Mouse (Mus musculus): ENCODE results near the gene Olfr1511. TPM values are rescaled to one million over a fixed set of nuclear protein-coding genes. Genes with fewer than 3 reads are reported as not detected.
"Not testable (repeated sequence)": the region's sequence is repeated elsewhere in the genome, so short reads cannot be mapped to it uniquely, and the experiment has no call there.

The Olfr1511 gene
- polyA plus RNA-seq (2015; fragmentation: Nextera tagmentation; extraction: Ambion mirVana) = not detected in 2 replicates

GRCm38 (mm10) chr14:52397279-52397678 lies at the start of gene Olfr1511:
Olfr1511 (minus strand) TSS chr14:52397379.
- no peaks in the 10 kb centered on the region for H3K27me3 ChIP-seq (ENCODE audit: control insufficient read depth, insufficient read depth, low read depth, low read length)
- H3K9me3 ChIP-seq (replicated peaks; ENCODE audit: control insufficient read depth, low read length) = no peaks in the 10 kb centered on the region
- no peak within 1 kb of the TSS for H3K9ac ChIP-seq (ENCODE audit: low read depth, low read length)
- H3K36me3 ChIP-seq (ENCODE audit: control insufficient read depth, insufficient read depth) = no peaks in the 10 kb centered on the region
- H3K27ac ChIP-seq (ENCODE audit: low read length) = no peak within 1 kb of the TSS
- no peak within 1 kb of the TSS for H3K4me3 ChIP-seq (ENCODE audit: low read depth, low read length)
- 48% methylated on average over 4 of the region's 4 CpGs for WGBS (ENCODE audit: insufficient replicate concordance)
- ATAC-seq (ENCODE audit: low read depth) = no peak
- H3K4me1 ChIP-seq (ENCODE audit: control insufficient read depth, low read depth, low read length) = no peaks in the 10 kb centered on the region
- no peak within 1 kb of the TSS for H3K4me2 ChIP-seq (ENCODE audit: low read depth, low read length)

- no peak for ATAC-seq (ENCODE audit: low read depth)
- Histone ChIP-seq H3K27ac (ENCODE audit: low read length) (no peak within 1 kb of the TSS), H3K4me1 (ENCODE audit: control insufficient read depth, low read depth, low read length) (no peaks in the 10 kb centered on the region), H3K4me2 (ENCODE audit: low read depth, low read length) (no peak within 1 kb of the TSS), H3K9ac (ENCODE audit: low read depth, low read length) (no peak within 1 kb of the TSS), H3K36me3 (ENCODE audit: control insufficient read depth, insufficient read depth) (no peaks in the 10 kb centered on the region), H3K27me3 (ENCODE audit: control insufficient read depth, insufficient read depth, low read depth, low read length) (no peaks in the 10 kb centered on the region), H3K4me3 (ENCODE audit: low read depth, low read length) (no peak within 1 kb of the TSS), H3K9me3 (replicated peaks; ENCODE audit: control insufficient read depth, low read length) (no peaks in the 10 kb centered on the region)
These were observed 45.5 kb upstream of the Olfr1511 start, which contains the start of gene Olfr1509 for GRCm38 (mm10) chr14:52442690-52443089. Olfr1509 (plus strand) TSS chr14:52442990.

DNA sequence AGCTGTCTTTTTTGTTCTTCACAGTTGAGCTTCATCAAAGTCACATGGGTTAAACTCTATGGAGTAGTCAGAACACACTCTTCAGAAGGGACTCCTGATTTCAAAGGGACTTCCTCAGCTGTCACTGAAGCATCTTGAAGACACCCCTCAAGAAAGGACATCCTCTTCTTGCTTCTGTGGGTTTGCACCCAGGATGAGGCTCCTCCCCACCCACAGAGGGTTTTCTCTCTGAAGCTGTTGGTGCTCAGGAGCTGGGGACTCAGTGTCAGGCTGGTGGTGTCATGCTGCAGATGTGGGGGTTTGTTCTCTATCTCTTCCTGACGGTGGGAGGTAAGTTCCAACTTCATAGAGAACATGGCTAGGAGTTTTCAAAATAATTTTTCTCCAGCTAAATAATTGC lies 30.5 kb upstream of the Olfr1511 start:
- no peak overlapping the region for H3K9ac ChIP-seq (ENCODE audit: low read depth, low read length)
- 54% methylated on average over 1 of the region's 1 CpGs for WGBS (ENCODE audit: insufficient replicate concordance)
- no peaks in the 10 kb centered on the region for H3K27me3 ChIP-seq (ENCODE audit: control insufficient read depth, insufficient read depth, low read depth, low read length)
- H3K36me3 ChIP-seq (ENCODE audit: control insufficient read depth, insufficient read depth) = no peaks in the 10 kb centered on the region
- no peaks in the 10 kb centered on the region for H3K9me3 ChIP-seq (replicated peaks; ENCODE audit: control insufficient read depth, low read length)
- H3K4me3 ChIP-seq (ENCODE audit: low read depth, low read length) = no peak overlapping the region
- ATAC-seq (ENCODE audit: low read depth) = no peak
- H3K4me2 ChIP-seq (ENCODE audit: low read depth, low read length) = no peak overlapping the region
- no peaks in the 10 kb centered on the region for H3K4me1 ChIP-seq (ENCODE audit: control insufficient read depth, low read depth, low read length)
- H3K27ac ChIP-seq (ENCODE audit: low read length) = no peak overlapping the region

- no peak within 1 kb of the TSS for H3K4me3 ChIP-seq (ENCODE audit: low read depth, low read length)
- no peaks in the 10 kb centered on the region for H3K4me1 ChIP-seq (ENCODE audit: control insufficient read depth, low read depth, low read length)
- no peak within 1 kb of the TSS for H3K9ac ChIP-seq (ENCODE audit: low read depth, low read length)
- no peak for ATAC-seq (ENCODE audit: low read depth)
- H3K9me3 ChIP-seq (replicated peaks; ENCODE audit: control insufficient read depth, low read length) = no peaks in the 10 kb centered on the region
- no peak within 1 kb of the TSS for H3K27ac ChIP-seq (ENCODE audit: low read length)
- no peaks in the 10 kb centered on the region for H3K36me3 ChIP-seq (ENCODE audit: control insufficient read depth, insufficient read depth)
- 62% methylated on average over 3 of the region's 3 CpGs for WGBS (ENCODE audit: insufficient replicate concordance)
- no peak within 1 kb of the TSS for H3K4me2 ChIP-seq (ENCODE audit: low read depth, low read length)
- no peaks in the 10 kb centered on the region for H3K27me3 ChIP-seq (ENCODE audit: control insufficient read depth, insufficient read depth, low read depth, low read length)
These were observed 17.1 kb upstream of the Olfr1511 start, which contains the start of gene Olfr1510 for GRCm38 (mm10) chr14:52414273-52414672. Olfr1510 (minus strand) TSS chr14:52414373.

- not testable (repeated sequence) for H3K27me3 ChIP-seq (ENCODE audit: control insufficient read depth, insufficient read depth, low read depth, low read length); H3K4me3 ChIP-seq (ENCODE audit: low read depth, low read length); H3K4me1 ChIP-seq (ENCODE audit: control insufficient read depth, low read depth, low read length); H3K4me2 ChIP-seq (ENCODE audit: low read depth, low read length); H3K27ac ChIP-seq (ENCODE audit: low read length); H3K9me3 ChIP-seq (replicated peaks; ENCODE audit: control insufficient read depth, low read length); ATAC-seq (ENCODE audit: low read depth); H3K36me3 ChIP-seq (ENCODE audit: control insufficient read depth, insufficient read depth); H3K9ac ChIP-seq (ENCODE audit: low read depth, low read length)
- 53% methylated on average over 6 of the region's 10 CpGs for WGBS (ENCODE audit: insufficient replicate concordance)
These were observed 13.2 kb upstream of the Olfr1511 start for GRCm38 (mm10) chr14:52410142-52410919.

DNA sequence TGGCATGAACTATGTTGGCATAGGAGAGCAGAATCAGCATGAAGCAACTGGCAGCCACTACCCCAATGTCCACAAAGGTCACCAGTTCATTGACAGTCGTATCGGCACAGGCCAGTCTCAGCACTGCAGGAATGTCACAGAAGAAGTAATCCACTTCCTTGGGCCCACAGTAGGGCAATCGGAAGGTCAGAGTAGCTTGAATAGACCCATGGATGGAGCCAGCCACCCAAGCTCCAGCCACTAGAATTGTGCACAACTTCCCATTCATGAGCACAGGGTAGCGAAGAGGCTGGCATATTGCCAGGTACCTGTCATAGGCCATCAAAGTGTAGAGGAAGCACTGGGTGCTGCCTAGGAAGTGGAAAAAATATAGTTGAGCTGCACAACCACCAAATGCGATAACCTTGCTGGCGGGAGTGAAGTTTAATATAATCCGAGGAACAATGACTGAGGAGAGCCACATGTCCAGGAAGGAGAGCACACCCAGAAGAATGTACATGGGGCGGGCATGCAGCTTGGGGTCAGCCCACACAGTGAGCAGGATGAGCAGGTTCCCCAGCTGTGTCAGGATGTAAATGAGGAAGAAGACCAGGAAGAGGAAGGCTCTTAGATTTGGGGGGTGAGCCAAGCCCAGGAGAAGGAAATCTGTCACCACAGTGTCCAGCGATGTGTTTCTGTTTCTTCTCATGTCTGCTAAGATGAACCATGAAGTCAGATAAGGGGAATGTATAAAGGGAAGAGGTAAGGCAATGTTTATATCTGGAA lies 6.9 kb downstream of the Olfr1511 start:
- not testable (repeated sequence) for H3K27me3 ChIP-seq (ENCODE audit: control insufficient read depth, insufficient read depth, low read depth, low read length); H3K27ac ChIP-seq (ENCODE audit: low read length); H3K36me3 ChIP-seq (ENCODE audit: control insufficient read depth, insufficient read depth); H3K4me2 ChIP-seq (ENCODE audit: low read depth, low read length); ATAC-seq (ENCODE audit: low read depth); H3K4me1 ChIP-seq (ENCODE audit: control insufficient read depth, low read depth, low read length); H3K9me3 ChIP-seq (replicated peaks; ENCODE audit: control insufficient read depth, low read length); H3K9ac ChIP-seq (ENCODE audit: low read depth, low read length); H3K4me3 ChIP-seq (ENCODE audit: low read depth, low read length)
- 54% methylated on average over 8 of the region's 9 CpGs for WGBS (ENCODE audit: insufficient replicate concordance)

DNA sequence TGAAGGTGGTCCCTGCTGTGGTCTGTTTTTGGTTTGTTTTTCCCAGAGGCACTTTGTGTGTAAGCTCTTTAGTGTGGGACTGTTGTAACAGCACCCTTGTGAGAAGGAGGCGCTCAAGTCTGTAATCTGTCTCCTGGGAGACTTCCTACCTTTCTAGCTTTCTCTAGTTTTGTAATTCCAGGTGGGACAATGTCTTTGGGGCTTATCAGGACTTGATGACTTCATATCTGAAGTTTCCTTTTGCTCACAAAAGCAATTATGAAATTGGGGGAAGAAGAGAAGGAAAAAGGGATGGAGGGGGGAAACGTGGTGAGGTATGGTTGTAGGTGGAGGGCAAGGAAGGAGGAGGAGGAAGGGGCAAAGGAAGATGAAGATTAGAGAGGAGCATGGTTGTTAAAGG lies 18.1 kb downstream of the Olfr1511 start, which contains the start of gene Olfr1512:
Olfr1512 (minus strand) TSS at position 101 of the 400 bp plus-strand sequence.
- Histone ChIP-seq H3K4me2 (ENCODE audit: low read depth, low read length) (no peak within 1 kb of the TSS), H3K27ac (ENCODE audit: low read length) (no peak within 1 kb of the TSS), H3K36me3 (ENCODE audit: control insufficient read depth, insufficient read depth) (no peaks in the 10 kb centered on the region), H3K27me3 (ENCODE audit: control insufficient read depth, insufficient read depth, low read depth, low read length) (no peaks in the 10 kb centered on the region), H3K4me1 (ENCODE audit: control insufficient read depth, low read depth, low read length) (no peaks in the 10 kb centered on the region), H3K9ac (ENCODE audit: low read depth, low read length) (no peak within 1 kb of the TSS), H3K4me3 (ENCODE audit: low read depth, low read length) (no peak within 1 kb of the TSS), H3K9me3 (replicated peaks; ENCODE audit: control insufficient read depth, low read length) (no peaks in the 10 kb centered on the region)
- WGBS (ENCODE audit: insufficient replicate concordance) = 57% methylated on average over 2 of the region's 2 CpGs
- no peak for ATAC-seq (ENCODE audit: low read depth)

DNA sequence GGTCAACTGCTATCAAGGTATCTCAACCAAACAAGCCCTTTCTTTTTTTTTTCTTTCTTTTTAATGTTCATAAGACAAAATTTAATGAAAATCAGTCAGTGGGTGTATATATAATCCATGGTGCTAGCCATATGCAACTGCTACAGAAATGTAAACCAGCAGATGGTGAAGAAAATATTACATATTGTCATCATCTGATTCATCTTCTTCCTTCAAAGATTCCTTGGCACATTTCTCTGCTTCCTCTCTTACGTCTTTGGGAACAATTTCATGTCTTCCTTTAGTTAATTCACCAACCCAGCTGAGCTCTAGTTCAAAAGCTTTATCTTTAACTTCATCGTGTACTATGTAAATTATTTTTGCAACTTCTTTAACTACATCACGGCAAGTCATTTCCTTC lies 28.4 kb downstream of the Olfr1511 start:
- Histone ChIP-seq H3K27me3 (ENCODE audit: control insufficient read depth, insufficient read depth, low read depth, low read length) (no peaks in the 10 kb centered on the region), H3K4me3 (ENCODE audit: low read depth, low read length) (no peak overlapping the region), H3K9me3 (replicated peaks; ENCODE audit: control insufficient read depth, low read length) (no peaks in the 10 kb centered on the region), H3K36me3 (ENCODE audit: control insufficient read depth, insufficient read depth) (no peaks in the 10 kb centered on the region), H3K27ac (ENCODE audit: low read length) (no peak overlapping the region), H3K4me2 (ENCODE audit: low read depth, low read length) (no peak overlapping the region), H3K4me1 (ENCODE audit: control insufficient read depth, low read depth, low read length) (no peaks in the 10 kb centered on the region), H3K9ac (ENCODE audit: low read depth, low read length) (no peak overlapping the region)
- WGBS (ENCODE audit: insufficient replicate concordance) = 63% methylated on average over 3 of the region's 3 CpGs
- ATAC-seq (ENCODE audit: low read depth) = no peak

DNA sequence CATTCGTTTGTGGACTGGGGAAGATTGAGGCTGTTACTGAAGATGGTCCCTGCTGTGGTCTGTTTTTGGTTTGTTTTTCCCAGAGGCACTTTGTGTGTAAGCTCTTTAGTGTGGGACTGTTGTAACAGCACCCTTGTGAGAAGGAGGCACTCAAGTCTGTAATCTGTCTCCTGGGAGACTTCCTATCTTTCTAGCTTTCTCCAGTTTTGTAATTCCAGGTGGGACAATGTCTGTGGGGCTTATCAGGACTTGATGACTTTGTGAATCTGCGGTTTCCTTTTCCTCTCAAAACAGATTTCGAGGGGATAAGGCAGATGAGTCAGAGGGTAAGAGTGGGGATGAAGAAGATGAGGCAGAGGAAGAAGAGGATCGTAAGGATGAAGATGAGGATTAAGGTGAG lies 40.9 kb downstream of the Olfr1511 start, which contains the start of gene Olfr1513:
Olfr1513 (minus strand) TSS at position 101 of the 400 bp plus-strand sequence.
- Histone ChIP-seq H3K4me2 (ENCODE audit: low read depth, low read length) (no peak within 1 kb of the TSS), H3K27me3 (ENCODE audit: control insufficient read depth, insufficient read depth, low read depth, low read length) (no peaks in the 10 kb centered on the region), H3K27ac (ENCODE audit: low read length) (no peak within 1 kb of the TSS), H3K9me3 (replicated peaks; ENCODE audit: control insufficient read depth, low read length) (no peaks in the 10 kb centered on the region), H3K4me1 (ENCODE audit: control insufficient read depth, low read depth, low read length) (no peaks in the 10 kb centered on the region), H3K36me3 (ENCODE audit: control insufficient read depth, insufficient read depth) (no peaks in the 10 kb centered on the region), H3K9ac (ENCODE audit: low read depth, low read length) (no peak within 1 kb of the TSS), H3K4me3 (ENCODE audit: low read depth, low read length) (no peak within 1 kb of the TSS)
- ATAC-seq (ENCODE audit: low read depth) = no peak
- WGBS (ENCODE audit: insufficient replicate concordance) = 41% methylated on average over 4 of the region's 4 CpGs
